Mouse (Mus musculus) lung, postnatal 10 days (tissue): ENCODE results near the gene Ptprn2.
"Not testable (repeated sequence)": the region's sequence is repeated elsewhere in the genome, so short reads cannot be mapped to it uniquely, and the experiment has no call there.

Source experiments
- DNase-seq: peaks from one replicate; pipeline ENCODE4 v3.0.0; 2021

The Ptprn2 gene

GRCm38 (mm10) chr12:116485591-116486403, at the start of gene Ptprn2:
TSS of gene Ptprn2 (plus strand) at chr12:116485720.
- DNase-seq, result peak; percentile 52

- no peak for DNase-seq
Measured at GRCm38 (mm10) chr12:116436125-116436524, 49.4 kb upstream of the Ptprn2 start.

- DNase-seq, result no peak
Measured at GRCm38 (mm10) chr12:116438591-116438990, 46.9 kb upstream of the Ptprn2 start.

GRCm38 (mm10) chr12:116442184-116442583, 43.3 kb upstream of the Ptprn2 start:
- DNase-seq, result no peak

- no peak for DNase-seq
Measured at GRCm38 (mm10) chr12:116449536-116449935, 36.0 kb upstream of the Ptprn2 start.

GRCm38 (mm10) chr12:116460379-116461065, 25.0 kb upstream of the Ptprn2 start:
- DNase-seq, result no peak

- DNase-seq, result no peak
Measured at GRCm38 (mm10) chr12:116467030-116467429, 18.5 kb upstream of the Ptprn2 start.

GRCm38 (mm10) chr12:116468348-116468747, 17.2 kb upstream of the Ptprn2 start:
- no peak for DNase-seq

- DNase-seq, result no peak
Measured at GRCm38 (mm10) chr12:116469096-116469495, 16.4 kb upstream of the Ptprn2 start.

- no peak for DNase-seq
Measured at GRCm38 (mm10) chr12:116473264-116473663, 12.3 kb upstream of the Ptprn2 start.

- no peak for DNase-seq
Measured at GRCm38 (mm10) chr12:116473761-116474160, 11.8 kb upstream of the Ptprn2 start.

- no peak for DNase-seq
Measured at GRCm38 (mm10) chr12:116474676-116475075, 10.8 kb upstream of the Ptprn2 start.

- no peak for DNase-seq
Measured at GRCm38 (mm10) chr12:116478771-116479170, 6.7 kb upstream of the Ptprn2 start.

- DNase-seq, result no peak
Measured at GRCm38 (mm10) chr12:116481921-116482320, 3.6 kb upstream of the Ptprn2 start.

GRCm38 (mm10) chr12:116483581-116483980, 1.9 kb upstream of the Ptprn2 start:
- DNase-seq, result no peak

GRCm38 (mm10) chr12:116484991-116485390, 529 bp upstream of the Ptprn2 start:
- no peak for DNase-seq

GRCm38 (mm10) chr12:116486404-116486730, 847 bp downstream of the Ptprn2 start:
- DNase-seq, result no peak

- no peak for DNase-seq
Measured at GRCm38 (mm10) chr12:116488836-116489235, 3.3 kb downstream of the Ptprn2 start.

- no peak for DNase-seq
Measured at GRCm38 (mm10) chr12:116490575-116491356, 5.2 kb downstream of the Ptprn2 start.

- no peak for DNase-seq
Measured at GRCm38 (mm10) chr12:116498666-116499065, 13.1 kb downstream of the Ptprn2 start.

- no peak for DNase-seq
Measured at GRCm38 (mm10) chr12:116500652-116501051, 15.1 kb downstream of the Ptprn2 start.

GRCm38 (mm10) chr12:116512482-116512881, 27.0 kb downstream of the Ptprn2 start:
- no peak for DNase-seq

- not testable (repeated sequence) for DNase-seq
Measured at GRCm38 (mm10) chr12:116513788-116514187, 28.3 kb downstream of the Ptprn2 start.

- no peak for DNase-seq
Measured at GRCm38 (mm10) chr12:116515824-116516223, 30.3 kb downstream of the Ptprn2 start.
